Mouse (Mus musculus): ENCODE measurements around the gene 4930579F01Rik.

The 4930579F01Rik gene

GRCm38 (mm10) chr3:138216091-138216490 lies 22.5 kb upstream of the 4930579F01Rik start:
- no peak for DNase-seq (ENCODE audit: low spot score in 2 of 2)

DNA sequence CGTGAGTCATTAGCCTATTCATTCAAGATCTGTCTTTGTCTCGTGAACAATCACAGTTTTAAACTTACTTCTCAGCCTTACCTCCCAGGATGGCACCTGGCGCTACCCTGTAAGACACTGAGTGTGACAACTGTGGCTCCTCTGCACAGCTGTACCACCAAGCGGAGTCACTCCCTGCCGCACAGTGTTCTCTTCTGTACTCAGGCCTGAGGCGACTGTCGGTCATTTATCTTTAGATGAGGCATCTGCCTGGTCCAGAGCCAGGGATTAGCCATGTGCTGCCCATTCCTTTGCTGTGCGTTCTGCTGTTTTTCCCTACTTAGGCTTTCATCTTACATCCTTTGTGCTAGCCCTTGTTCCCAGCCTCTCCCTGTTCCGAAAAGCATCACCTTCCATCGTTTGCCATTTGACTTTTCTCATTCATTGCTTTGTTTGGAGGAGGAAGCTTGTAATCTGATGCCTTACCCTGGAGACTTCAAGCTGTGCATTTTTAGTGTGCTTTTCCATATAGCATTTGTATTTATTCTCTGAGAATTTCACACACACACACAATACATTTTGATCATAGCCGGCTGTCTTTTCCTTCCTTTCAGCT lies 21.9 kb upstream of the 4930579F01Rik start:
- no peak for DNase-seq (ENCODE audit: low spot score in 2 of 2)

DNA sequence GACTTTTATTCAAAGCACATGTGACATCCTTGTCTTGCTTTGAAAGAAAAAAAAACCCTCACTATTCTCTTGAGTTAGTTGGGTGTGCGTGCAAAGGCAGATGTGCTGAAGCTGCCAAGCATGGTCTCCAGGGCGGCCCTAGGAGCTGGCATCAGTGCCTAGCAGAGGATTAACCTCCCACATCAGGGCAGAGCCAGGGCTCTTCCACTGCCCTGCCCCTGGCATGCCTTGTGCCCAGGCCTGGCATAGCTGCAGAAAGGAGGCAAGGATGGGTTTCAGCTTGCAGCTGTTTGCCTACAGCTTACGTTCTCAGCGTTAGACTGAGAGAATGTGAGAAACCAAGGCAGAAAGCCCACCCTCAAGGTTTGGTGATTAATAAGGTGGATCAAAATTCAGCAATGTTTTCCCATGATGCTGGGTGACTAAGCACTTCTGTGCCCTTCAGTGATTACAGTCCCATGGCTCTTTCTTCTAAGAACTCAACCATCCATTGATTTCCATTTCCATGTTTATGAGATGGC lies 18.9 kb upstream of the 4930579F01Rik start:
- DNase-seq (ENCODE audit: low spot score in 2 of 2), result no peak

DNA sequence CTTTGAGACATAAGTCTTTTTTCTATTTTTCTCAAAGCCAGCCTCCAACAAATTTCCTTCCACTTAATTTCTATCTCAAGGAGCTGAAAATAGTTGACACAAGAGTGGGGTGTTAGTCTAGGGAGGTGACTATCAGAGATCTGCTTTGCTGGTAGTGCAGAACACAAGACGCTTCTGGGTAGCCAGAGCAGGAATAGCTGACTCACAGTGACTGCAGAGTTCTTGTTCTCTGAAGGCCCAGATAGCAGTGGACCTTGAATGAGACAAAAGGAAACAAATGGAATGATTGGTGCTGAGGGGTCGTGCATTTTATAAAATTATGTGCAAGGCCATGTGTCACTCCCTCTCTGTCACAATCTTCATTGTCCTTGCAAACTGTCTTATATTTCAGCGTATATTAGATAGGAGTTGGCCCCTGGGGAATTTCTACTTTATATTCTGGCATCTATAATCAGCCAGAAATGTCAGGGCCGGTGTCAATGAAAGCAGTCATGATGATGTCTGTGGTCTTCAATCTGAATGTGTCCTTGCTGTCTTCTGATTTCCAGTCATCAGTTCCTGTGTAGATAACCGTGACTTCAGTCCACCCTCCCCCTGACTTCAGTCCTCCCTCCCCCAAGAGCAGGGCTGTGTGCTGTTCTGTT lies 16.9 kb upstream of the 4930579F01Rik start:
- no peak for DNase-seq (ENCODE audit: low spot score in 2 of 2)

DNA sequence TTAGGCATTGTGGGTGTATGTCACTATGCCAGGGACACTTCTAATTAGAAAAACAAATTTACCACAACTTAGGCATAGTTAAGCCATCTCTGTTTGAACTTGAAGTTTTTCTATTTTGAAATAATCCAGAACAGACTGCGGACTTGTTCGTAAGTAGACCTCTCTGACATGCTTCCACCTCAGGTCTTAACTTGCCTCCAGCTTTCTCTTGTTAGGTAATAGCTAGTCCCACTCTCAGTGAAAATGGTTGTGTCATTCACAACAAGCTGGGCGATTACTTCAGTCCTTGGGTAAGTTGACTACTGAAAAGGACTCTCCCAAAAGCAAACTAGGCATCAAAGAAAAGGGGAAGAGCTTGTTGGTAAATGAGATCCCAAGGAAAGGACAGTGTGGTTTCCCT lies 15.2 kb upstream of the 4930579F01Rik start:
- no peak for DNase-seq (ENCODE audit: low spot score in 2 of 2)

DNA sequence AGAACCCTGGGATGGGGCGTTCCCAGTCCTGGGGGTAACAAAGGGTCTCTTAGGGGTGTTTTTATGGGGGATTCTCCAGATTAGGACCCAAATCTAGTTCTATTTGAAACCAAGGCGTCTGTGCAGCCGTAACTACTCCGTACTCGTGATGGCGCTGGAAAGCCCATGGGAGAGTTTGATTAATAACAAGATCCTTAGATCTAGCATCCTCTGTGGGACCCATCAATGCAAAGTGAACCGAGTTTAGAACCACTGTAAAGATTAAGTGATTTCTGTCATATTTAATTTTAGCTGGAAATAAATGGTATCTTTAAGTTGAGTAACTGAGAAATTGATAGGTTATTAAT lies 5.1 kb upstream of the 4930579F01Rik start:
- DNase-seq (ENCODE audit: low spot score in 2 of 2), result no peak

GRCm38 (mm10) chr3:138197973-138198721 lies 4.5 kb upstream of the 4930579F01Rik start:
- peak; percentile 58 to 87 for DNase-seq (ENCODE audit: low spot score in 2 of 2)

- DNase-seq (ENCODE audit: low spot score in 2 of 2), result no peak
Measured at GRCm38 (mm10) chr3:138197556-138197955, 3.9 kb upstream of the 4930579F01Rik start.

- DNase-seq (ENCODE audit: low spot score in 2 of 2), result no peak
Measured at GRCm38 (mm10) chr3:138197093-138197492, 3.5 kb upstream of the 4930579F01Rik start.

GRCm38 (mm10) chr3:138192260-138192659 lies 1.4 kb downstream of the 4930579F01Rik start:
- no peak for DNase-seq (ENCODE audit: low spot score in 2 of 2)

- no peak for DNase-seq (ENCODE audit: low spot score in 2 of 2)
Measured at GRCm38 (mm10) chr3:138185995-138186930, 7.4 kb downstream of the 4930579F01Rik start.

DNA sequence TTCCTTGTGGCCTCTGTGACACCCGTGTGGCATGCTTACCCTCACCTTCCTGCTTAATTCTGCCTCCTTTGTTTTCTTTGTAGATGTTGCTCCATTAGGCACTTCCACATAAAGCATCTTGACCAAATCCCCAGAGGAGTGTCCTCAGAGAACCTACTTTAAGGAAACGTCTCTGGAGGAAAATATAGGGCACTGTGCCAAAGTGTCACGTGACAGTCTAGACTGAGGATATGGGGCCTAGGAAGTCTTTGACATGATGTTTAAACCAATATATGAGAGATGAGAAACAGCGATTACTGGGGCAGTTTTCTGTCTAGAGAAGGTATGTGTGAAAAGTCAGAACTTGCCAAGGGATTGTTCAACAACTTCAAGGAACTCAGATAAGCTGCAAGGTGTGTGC lies 8.3 kb downstream of the 4930579F01Rik start:
- no peak for DNase-seq (ENCODE audit: low spot score in 2 of 2)

DNA sequence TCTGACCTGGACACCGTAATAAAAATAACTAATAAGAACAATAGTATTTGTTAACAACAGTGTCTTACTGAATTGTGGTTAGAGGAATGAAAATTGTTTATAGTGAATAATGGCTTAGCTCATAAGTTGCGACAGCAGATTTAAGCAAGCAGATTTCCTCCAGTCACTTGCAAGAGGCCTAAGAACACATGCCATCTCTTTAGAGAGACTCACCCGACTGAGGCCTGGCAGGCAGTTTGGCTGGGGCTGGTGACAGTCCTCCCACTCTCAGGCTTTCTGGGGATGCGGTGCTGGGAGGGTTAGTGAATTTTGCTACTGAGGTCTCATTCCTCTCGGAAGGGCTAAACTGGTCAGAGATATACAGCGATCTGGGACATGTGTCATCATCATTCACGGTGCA lies 10.3 kb downstream of the 4930579F01Rik start:
- no peak for DNase-seq (ENCODE audit: low spot score in 2 of 2)

- no peak for DNase-seq (ENCODE audit: low spot score in 2 of 2)
Measured at GRCm38 (mm10) chr3:138182019-138182418, 11.6 kb downstream of the 4930579F01Rik start.

DNA sequence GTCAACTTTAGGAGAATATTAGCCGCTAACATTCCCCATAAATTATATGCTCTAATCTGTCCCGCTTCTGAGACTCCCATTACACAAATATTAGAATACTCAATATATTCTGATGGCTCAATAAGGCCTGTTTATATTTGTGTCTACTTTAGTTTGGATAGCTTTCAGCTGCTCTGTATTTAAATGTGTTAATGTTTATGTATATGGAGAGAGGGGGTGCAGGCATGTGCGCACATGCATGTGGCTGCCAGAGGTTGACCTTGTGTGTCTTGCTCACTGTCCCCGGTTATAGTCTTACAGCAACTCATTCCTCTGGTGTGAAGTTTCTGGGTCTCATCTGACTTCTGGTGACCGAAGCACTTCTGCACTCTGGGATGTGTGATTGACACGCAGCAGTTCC lies 18.1 kb downstream of the 4930579F01Rik start:
- no peak for DNase-seq (ENCODE audit: low spot score in 2 of 2)

DNA sequence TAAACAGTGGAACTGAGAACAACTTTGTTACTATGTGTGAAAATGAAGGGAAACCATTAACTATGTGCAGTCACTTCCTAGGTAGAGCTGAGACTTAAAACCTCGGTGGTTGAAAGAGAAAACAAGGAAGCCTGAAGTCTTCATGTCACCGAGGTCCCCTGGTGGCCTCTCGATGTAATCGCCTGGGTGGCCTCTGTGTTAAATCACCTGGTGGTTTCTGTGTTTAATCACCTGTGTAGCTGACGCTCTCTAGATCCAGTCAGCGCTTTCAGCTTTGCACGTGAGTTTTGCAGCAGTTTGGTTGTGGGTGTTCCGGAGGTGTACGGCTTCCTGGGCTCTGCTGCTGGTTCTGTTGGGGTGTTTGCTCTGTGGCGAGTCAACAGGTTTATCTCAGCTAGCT lies 20.3 kb downstream of the 4930579F01Rik start:
- no peak for DNase-seq (ENCODE audit: low spot score in 2 of 2)

DNA sequence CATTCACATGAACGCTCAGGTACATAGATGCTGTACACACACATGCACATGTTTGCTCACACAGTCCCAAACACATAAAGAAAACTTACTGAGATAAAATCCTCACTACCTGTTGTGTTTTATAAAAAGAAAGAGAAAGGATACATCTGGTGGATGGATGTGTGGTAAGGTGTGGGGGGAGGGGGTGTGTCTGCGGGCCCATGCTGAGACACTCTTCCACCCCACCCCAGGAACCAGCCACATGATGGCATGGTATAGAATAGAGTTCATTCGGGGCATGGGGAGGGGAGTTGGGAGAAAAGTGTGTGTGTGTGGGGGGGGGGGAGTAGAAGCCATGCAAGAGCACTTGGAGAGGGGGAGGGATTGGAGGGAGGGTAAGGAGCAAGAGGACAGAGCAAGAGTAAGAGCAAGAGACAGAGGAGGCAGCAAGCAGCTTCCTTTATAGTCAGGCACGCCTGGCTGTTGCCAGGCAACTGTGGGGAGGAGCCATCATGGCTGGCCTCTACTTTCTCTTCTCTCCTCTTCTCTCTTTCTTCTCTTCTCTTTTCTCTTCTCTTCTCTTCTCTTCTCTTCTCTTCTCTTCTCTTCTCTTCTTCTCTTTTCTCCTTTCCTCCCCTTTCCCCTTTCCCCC lies 31.0 kb downstream of the 4930579F01Rik start:
- DNase-seq (ENCODE audit: low spot score in 2 of 2), result no peak

- no peak for DNase-seq (ENCODE audit: low spot score in 2 of 2)
Measured at GRCm38 (mm10) chr3:138161623-138162022, 32.0 kb downstream of the 4930579F01Rik start.

- DNase-seq (ENCODE audit: low spot score in 2 of 2), result no peak
Measured at GRCm38 (mm10) chr3:138156651-138157050, 37.0 kb downstream of the 4930579F01Rik start.

DNA sequence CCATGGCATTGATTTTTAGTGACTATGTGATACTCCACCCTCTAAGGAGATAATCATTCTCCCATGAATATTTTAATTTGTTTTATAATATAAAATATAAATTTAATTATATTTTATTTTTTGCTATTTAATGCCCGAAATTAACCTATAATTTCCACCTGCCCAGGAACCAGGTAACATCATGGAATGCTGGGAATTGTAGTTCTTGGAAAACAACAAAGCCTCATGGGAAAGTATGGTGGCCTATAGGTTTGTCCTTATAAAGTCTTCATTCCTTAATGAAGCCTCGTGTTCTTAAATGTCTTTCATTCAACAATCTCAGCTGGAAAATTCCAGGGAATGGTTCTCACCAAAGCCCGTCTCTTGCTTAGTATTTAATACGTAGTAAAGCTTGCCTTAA lies 38.6 kb downstream of the 4930579F01Rik start:
- DNase-seq (ENCODE audit: low spot score in 2 of 2), result no peak

GRCm38 (mm10) chr3:138148811-138149210 lies 44.8 kb downstream of the 4930579F01Rik start:
- no peak for DNase-seq (ENCODE audit: low spot score in 2 of 2)

Measured in frontal cortex, postnatal 10 days (tissue).